Mouse (Mus musculus) ES-Bruce4 (cell line): Measurements from ENCODE around the gene Bud13. TPM values are rescaled to one million over a fixed set of nuclear protein-coding genes. Genes with fewer than 3 reads are reported as not detected.
"Not testable (repeated sequence)": the region's sequence is repeated elsewhere in the genome, so short reads cannot be mapped to it uniquely, and the experiment has no call there.

ENCODE experiments used
- H3K27ac ChIP-seq: 2 replicates; pipeline ENCODE4 v1.5.1; 2012; ENCODE audit warnings: low read length, inconsistent platforms; ENCODE audit not compliant: insufficient read depth
- H3K27me3 ChIP-seq: 2 replicates; pipeline ENCODE4 v1.6.1; 2012; ENCODE audit warnings: mild to moderate bottlenecking, low read length, inconsistent platforms; ENCODE audit not compliant: control insufficient read depth, poor library complexity, insufficient read depth, severe bottlenecking
- H3K36me3 ChIP-seq: 2 replicates; pipeline ENCODE4 v1.6.1; 2012; ENCODE audit warnings: inconsistent platforms, mild to moderate bottlenecking, low read length, moderate library complexity; ENCODE audit not compliant: control insufficient read depth, poor library complexity, insufficient read depth, severe bottlenecking
- H3K4me1 ChIP-seq: one replicate; pipeline ENCODE4 v1.8.1; 2011; ENCODE audit warnings: low read length; ENCODE audit not compliant: control insufficient read depth, insufficient read depth
- H3K4me3 ChIP-seq: 2 replicates; pipeline ENCODE4 v1.5.1; 2011; ENCODE audit warnings: low read depth, mild to moderate bottlenecking, low read length
- H3K9ac ChIP-seq: 2 replicates; pipeline ENCODE4 v1.6.1; 2012; ENCODE audit warnings: low read depth, mild to moderate bottlenecking, inconsistent platforms; ENCODE audit not compliant: poor library complexity, severe bottlenecking
- H3K9me3 ChIP-seq: replicated peaks from 2 replicates; pipeline ENCODE4 v1.6.1; 2012; ENCODE audit warnings: mild to moderate bottlenecking, low read length, inconsistent platforms; ENCODE audit not compliant: control insufficient read depth, poor library complexity, insufficient read depth, severe bottlenecking
- CTCF ChIP-seq: IDR thresholded peaks from one replicate; pipeline ENCODE4 v1.8.1; 2011; ENCODE audit warnings: low read depth, low read length
- EP300 ChIP-seq: IDR thresholded peaks from 2 replicates; pipeline ENCODE4 v1.6.1; 2011; ENCODE audit warnings: low read depth, low read length; ENCODE audit not compliant: insufficient read depth
- POLR2A ChIP-seq: IDR thresholded peaks from one replicate; pipeline ENCODE4 v1.8.1; 2011; ENCODE audit warnings: low read length; ENCODE audit not compliant: insufficient read depth
- polyA plus RNA-seq: library from polyadenylated mRNA; stranded (reverse); fragments of >200 nt; gene quantifications from 2 replicates; pipeline ENCODE4 v1.2.4, GENCODE M21; 2011; ENCODE audit warnings: low read depth; ENCODE audit not compliant: missing spikeins, insufficient read depth, insufficient read length

Bud13 gene
- polyA plus RNA-seq, 1 experiment = 28.5 TPM

DNA sequence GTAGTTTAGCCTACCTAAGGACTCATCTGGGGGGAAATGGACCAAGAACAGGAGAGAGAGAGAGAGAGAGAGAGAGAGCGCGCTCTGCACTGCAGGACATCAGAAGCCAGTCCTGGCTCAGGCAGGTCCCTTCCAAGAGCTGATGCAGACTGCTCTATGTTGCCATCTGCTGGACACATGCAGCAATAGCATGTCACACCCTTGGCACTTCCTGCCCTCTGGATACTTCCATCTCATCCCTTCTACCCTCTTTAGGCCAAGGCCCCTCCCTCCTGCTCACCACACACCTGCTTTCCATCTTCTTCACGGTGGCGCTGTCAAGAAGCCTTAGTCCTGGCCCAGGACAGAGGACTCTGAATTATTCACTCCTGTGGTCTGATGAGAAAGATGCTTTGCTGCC lies 31.7 kb downstream of the Bud13 start:
- Histone ChIP-seq H3K4me1 (no peaks in the 10 kb centered on the region), H3K9me3 (no peaks in the 10 kb centered on the region), H3K9ac (no peak overlapping the region), H3K27ac (no peak overlapping the region), H3K27me3 (no peaks in the 10 kb centered on the region), H3K36me3 (no peaks in the 10 kb centered on the region), H3K4me3 (no peak overlapping the region)
- peak; percentile 99 for TF ChIP-seq CTCF
- no peak for TF ChIP-seq EP300
- TF ChIP-seq POLR2A = no peak

DNA sequence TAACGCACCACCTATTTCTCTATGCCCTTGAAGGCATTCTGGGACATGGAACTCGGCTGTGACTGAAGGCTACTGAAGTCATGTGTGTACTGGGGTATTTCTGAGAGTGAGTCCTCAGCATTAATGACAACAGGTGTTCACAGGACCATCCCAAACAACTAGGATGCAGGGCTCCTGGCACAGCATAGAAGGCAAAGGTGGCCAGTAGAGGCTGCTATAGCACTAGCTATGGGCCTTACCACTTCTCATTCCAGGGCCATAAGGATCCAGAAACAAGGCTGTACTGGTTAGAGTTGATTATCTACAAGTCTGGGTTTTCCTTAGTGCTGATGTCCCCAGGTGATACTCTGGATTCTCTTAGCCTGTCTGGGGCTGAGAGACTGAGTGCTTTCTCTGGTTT lies 32.1 kb downstream of the Bud13 start:
- H3K4me1 ChIP-seq = no peaks in the 10 kb centered on the region
- no peaks in the 10 kb centered on the region for H3K36me3 ChIP-seq
- no peaks in the 10 kb centered on the region for H3K9me3 ChIP-seq
- no peaks in the 10 kb centered on the region for H3K27me3 ChIP-seq
- TF ChIP-seq CTCF = peak; percentile 29
- TF ChIP-seq EP300 = no peak
- H3K27ac ChIP-seq = no peak overlapping the region
- no peak overlapping the region for H3K9ac ChIP-seq
- H3K4me3 ChIP-seq = no peak overlapping the region

DNA sequence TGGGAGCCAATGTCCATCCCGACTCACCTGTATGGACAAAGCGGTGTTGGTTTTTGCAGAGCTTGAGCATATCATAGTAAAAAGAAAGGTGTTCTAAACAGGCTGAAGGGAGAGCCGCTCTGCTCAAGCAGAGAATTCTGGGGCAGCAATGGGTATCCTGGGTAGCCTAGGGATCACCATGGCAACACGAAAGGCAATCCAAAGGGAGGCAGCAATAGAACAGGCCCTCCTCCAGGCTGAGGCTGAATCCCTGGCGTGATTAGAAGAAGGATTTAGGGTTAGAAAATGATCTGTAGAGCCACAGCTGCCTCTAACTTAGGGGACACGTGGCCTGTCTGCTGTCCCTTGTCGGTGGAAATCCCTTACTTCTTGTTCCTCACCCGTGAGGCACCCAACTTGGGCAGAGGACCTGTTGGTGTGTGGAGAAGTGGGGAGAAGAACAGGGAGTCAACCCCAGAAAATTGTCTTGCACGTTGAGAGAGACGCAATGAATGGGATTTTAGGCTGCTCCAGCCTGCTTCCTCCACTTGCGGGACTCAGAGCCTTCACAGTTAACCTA lies 33.1 kb downstream of the Bud13 start:
- H3K9me3 ChIP-seq = no peaks in the 10 kb centered on the region
- H3K36me3 ChIP-seq = no peaks in the 10 kb centered on the region
- H3K27ac ChIP-seq = no peak overlapping the region
- no peaks in the 10 kb centered on the region for H3K27me3 ChIP-seq
- H3K4me1 ChIP-seq = no peaks in the 10 kb centered on the region
- TF ChIP-seq POLR2A (no peak), EP300 (no peak), CTCF (no peak)
- no peak overlapping the region for H3K9ac ChIP-seq
- no peak overlapping the region for H3K4me3 ChIP-seq

DNA sequence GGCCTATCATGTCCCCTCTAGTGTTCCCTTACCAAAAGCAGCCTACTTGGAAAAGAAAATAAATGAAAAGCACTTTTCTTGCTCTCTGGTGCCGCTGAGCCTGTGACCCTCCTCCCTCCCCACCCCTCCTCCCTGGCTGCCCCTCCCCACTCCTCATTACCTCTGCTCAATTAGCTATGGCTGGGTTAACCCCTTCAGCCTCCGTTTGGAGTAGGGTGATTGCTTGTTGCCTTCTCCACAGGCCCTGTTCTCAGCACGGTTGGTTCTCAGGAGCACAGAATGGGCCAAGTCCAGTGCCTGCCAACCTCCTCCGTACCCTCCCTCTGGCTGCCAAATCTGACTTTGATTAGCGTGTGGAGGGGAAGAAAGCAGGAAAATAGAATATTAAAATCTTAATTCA lies 33.6 kb downstream of the Bud13 start:
- H3K9me3 ChIP-seq = no peaks in the 10 kb centered on the region
- no peak overlapping the region for H3K9ac ChIP-seq
- H3K4me1 ChIP-seq = no peaks in the 10 kb centered on the region
- H3K4me3 ChIP-seq = no peak overlapping the region
- no peak for TF ChIP-seq CTCF
- TF ChIP-seq EP300 = no peak
- TF ChIP-seq POLR2A = no peak
- H3K27ac ChIP-seq = no peak overlapping the region
- no peaks in the 10 kb centered on the region for H3K36me3 ChIP-seq
- no peaks in the 10 kb centered on the region for H3K27me3 ChIP-seq

DNA sequence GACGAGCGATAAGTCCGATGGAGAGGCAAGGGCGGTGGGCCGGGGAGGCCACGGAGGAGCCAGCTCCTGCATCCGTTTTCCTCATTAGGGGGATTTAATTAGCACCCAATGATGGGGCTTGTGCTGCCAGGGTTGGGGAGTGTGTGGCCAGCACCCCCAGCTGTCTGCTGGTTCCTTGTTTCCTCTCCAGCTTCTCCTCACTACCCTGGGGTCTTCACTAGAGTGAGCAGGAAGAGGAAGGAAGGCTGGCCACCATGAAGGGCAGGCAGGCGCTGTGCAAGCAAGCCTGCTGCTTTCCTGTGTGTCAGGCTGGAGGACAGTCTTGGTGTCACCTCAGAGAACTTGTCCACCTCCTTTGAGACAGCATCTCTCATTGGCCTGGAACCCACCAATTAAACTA lies 34.1 kb downstream of the Bud13 start:
- H3K36me3 ChIP-seq = no peaks in the 10 kb centered on the region
- no peak overlapping the region for H3K27ac ChIP-seq
- H3K4me3 ChIP-seq = no peak overlapping the region
- H3K27me3 ChIP-seq = no peaks in the 10 kb centered on the region
- no peak overlapping the region for H3K9ac ChIP-seq
- H3K9me3 ChIP-seq = no peaks in the 10 kb centered on the region
- H3K4me1 ChIP-seq = no peaks in the 10 kb centered on the region
- TF ChIP-seq EP300 (no peak), CTCF (no peak), POLR2A (no peak)

DNA sequence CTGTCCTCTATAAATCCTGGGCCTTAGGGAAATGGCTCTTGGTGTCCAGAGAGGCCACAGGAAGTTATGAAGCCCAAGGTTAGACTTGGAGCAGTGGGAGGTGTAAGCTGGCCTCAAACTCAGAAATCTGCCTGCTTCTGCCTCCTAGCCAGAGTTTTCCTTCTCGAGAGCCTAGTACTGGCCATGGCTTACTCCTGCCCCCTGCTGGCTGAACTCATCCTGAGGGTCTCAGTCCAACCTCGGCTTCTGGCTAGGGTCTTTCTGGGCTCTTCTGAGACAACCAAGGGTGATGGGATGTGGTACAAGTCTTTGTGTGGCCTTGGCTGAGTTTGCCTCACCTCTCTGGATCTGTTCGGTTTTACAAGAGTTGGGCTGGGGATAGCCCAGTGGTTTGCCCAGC lies 35.1 kb downstream of the Bud13 start:
- no peak overlapping the region for H3K27ac ChIP-seq
- TF ChIP-seq CTCF (peak; percentile 69), EP300 (no peak), POLR2A (no peak)
- H3K4me1 ChIP-seq = no peaks in the 10 kb centered on the region
- H3K9me3 ChIP-seq = no peaks in the 10 kb centered on the region
- no peaks in the 10 kb centered on the region for H3K36me3 ChIP-seq
- no peaks in the 10 kb centered on the region for H3K27me3 ChIP-seq
- H3K9ac ChIP-seq = no peak overlapping the region
- no peak overlapping the region for H3K4me3 ChIP-seq

DNA sequence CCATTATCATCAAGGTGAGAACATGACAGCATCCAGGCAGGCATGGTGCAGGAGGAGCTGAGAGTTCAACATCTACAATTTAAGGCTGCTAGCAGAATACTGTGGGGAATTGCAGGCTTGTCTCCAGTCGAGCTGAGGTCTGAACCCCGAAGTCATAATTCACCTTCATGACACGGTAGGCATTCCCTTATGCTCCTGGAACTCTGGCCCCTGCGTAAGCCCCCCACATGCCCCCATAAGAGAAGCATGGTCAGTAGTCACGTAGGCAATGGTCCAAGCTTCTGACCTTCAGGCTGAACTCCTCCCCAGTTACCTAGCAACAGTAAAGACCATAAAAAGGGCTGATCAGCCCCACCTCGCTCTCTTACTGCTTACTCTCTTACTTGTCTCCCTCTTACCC lies 37.1 kb downstream of the Bud13 start, which contains the start of gene 4931429L15Rik:
Gene 4931429L15Rik, minus strand, starts transcription at position 101 of the 400 bp plus-strand sequence.
- not testable (repeated sequence) for H3K4me1 ChIP-seq, H3K9ac ChIP-seq, H3K27me3 ChIP-seq, H3K9me3 ChIP-seq, H3K4me3 ChIP-seq, H3K27ac ChIP-seq, H3K36me3 ChIP-seq
